Comparison of ENCODE assay signal across 22 mouse cellular contexts in the genomic region with DNA sequence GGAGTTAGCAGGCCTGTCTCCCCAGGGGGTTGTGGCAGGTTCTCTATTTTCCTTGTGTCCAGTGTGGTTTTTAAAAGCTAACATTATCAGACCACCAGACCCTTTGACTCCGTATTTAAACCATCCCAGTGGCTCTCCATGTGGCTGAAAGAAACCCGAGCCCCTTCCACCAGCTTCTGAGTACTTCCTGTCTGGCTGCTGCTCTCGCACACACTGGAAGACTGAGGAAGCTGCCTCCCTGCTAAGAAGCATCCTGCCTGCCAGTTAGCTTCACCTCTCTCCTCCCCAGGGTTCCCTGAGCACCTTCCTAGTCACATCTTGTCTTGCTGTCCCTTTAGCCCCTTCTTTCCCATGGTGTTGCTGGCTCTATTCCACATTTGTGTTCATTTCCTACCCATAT. TPM values are rescaled to one million over a fixed set of nuclear protein-coding genes. Genes with fewer than 3 reads are reported as not detected.
DNase-seq lines count a peak whose midpoint lies in the region; ATAC-seq lines count a peak whose summit lies in the region.
"Had no signal": no experiment of that assay in that cellular context is flagged by ENCODE, and none has a peak within 500 bp of the region (broad histone marks: within the 10 kb centered on the region; RNA-seq: fewer than 3 reads in every experiment).

No protein-coding gene starts in this region.

- H3K27ac ChIP-seq in kidney, embryonic 15.5 days: 0 out of 2 replicates have a peak overlapping the region, but pooled peaks have one; percentile 2
- peak overlapping the region; percentile 4; the same call in 1 of the 2 replicates for H3K27ac ChIP-seq in limb, embryonic 10.5 days
- H3K27ac ChIP-seq: embryonic facial prominence, embryonic 12.5 days; forebrain, embryonic 12.5 days; forebrain, embryonic 15.5 days; heart, adult 2 months; heart, embryonic 15.5 days; hindbrain, embryonic 10.5 days; hindbrain, embryonic 13.5 days; intestine, embryonic 15.5 days had no signal

- peak; percentile 29 for DNase-seq in embryo, embryonic 10 days (ENCODE audit: low spot score)
- no peak for DNase-seq in embryo, embryonic 10.5 days (ENCODE audit: low spot score)
- no peak for DNase-seq in kidney, adult 8-10 months
- DNase-seq in limb, embryonic 10.5 days (ENCODE audit: low spot score): no peak
- no peak for DNase-seq in urinary bladder, adult 18-20 months (ENCODE audit: low spot score in 2 of 2)
- DNase-seq: adrenal gland, adult 8-10 months; cerebellum, adult 11-12 months; cerebellum, adult 8-10 months; gastrocnemius, postnatal 36 days had no signal

- peaks cover 19% of the 10 kb centered on the region for H3K4me1 ChIP-seq in kidney, embryonic 15.5 days
- H3K4me1 ChIP-seq in limb, embryonic 10.5 days: peaks cover 37% of the 10 kb centered on the region
- H3K4me1 ChIP-seq: forebrain, embryonic 15.5 days had no signal

- H3K27me3 ChIP-seq in kidney, embryonic 15.5 days: no peaks in the 10 kb centered on the region
- H3K27me3 ChIP-seq in limb, embryonic 10.5 days (ENCODE audit: low read depth, poor library complexity, severe bottlenecking): peaks cover 44% of the 10 kb centered on the region; the same call in 1 of the 2 replicates
- H3K27me3 ChIP-seq: embryonic facial prominence, embryonic 12.5 days; forebrain, embryonic 12.5 days; forebrain, embryonic 15.5 days; heart, embryonic 15.5 days; hindbrain, embryonic 13.5 days; intestine, embryonic 15.5 days had no signal

- no peaks in the 10 kb centered on the region for H3K36me3 ChIP-seq in kidney, embryonic 15.5 days
- no peaks in the 10 kb centered on the region for H3K36me3 ChIP-seq in limb, embryonic 10.5 days
- H3K36me3 ChIP-seq: embryonic facial prominence, embryonic 12.5 days; forebrain, embryonic 12.5 days; forebrain, embryonic 15.5 days; heart, embryonic 15.5 days; hindbrain, embryonic 10.5 days; hindbrain, embryonic 13.5 days; intestine, embryonic 15.5 days had no signal

- no peak overlapping the region for H3K4me3 ChIP-seq in kidney, embryonic 15.5 days (replicated peaks)
- no peak overlapping the region for H3K4me3 ChIP-seq in limb, embryonic 10.5 days
- H3K4me3 ChIP-seq: embryonic facial prominence, embryonic 12.5 days; erythroblast, embryonic 14.5 days; forebrain, embryonic 12.5 days; forebrain, embryonic 15.5 days; heart, adult 2 months; heart, embryonic 15.5 days; hindbrain, embryonic 10.5 days; hindbrain, embryonic 13.5 days; intestine, embryonic 15.5 days had no signal

- no peak overlapping the region for H3K4me2 ChIP-seq in kidney, embryonic 15.5 days
- H3K4me2 ChIP-seq: embryonic facial prominence, embryonic 12.5 days; forebrain, embryonic 12.5 days; forebrain, embryonic 15.5 days; heart, embryonic 11.5 days; heart, embryonic 15.5 days; hindbrain, embryonic 13.5 days; intestine, embryonic 15.5 days had no signal

- no peaks in the 10 kb centered on the region for H3K9me3 ChIP-seq in kidney, embryonic 15.5 days (replicated peaks)
- no peaks in the 10 kb centered on the region for H3K9me3 ChIP-seq in limb, embryonic 10.5 days (replicated peaks)
- H3K9me3 ChIP-seq: embryonic facial prominence, embryonic 12.5 days; forebrain, embryonic 12.5 days; forebrain, embryonic 15.5 days; heart, embryonic 15.5 days; hindbrain, embryonic 10.5 days; hindbrain, embryonic 13.5 days; intestine, embryonic 15.5 days had no signal

- H3K9ac ChIP-seq in kidney, embryonic 15.5 days: no peak overlapping the region
- H3K9ac ChIP-seq: embryonic facial prominence, embryonic 12.5 days; forebrain, embryonic 12.5 days; forebrain, embryonic 15.5 days; heart, embryonic 15.5 days; hindbrain, embryonic 13.5 days; intestine, embryonic 15.5 days had no signal

- 17% methylated on average over 3 of the region's 3 CpGs for WGBS in kidney, embryonic 15.5 days
- WGBS in limb, embryonic 10.5 days: 24% methylated on average over 3 of the region's 3 CpGs

- ATAC-seq in kidney, embryonic 15.5 days (replicated peaks; ENCODE audit: low FRiP score): 0 out of 2 replicates have a peak, but pooled peaks have one; percentile 7
- ATAC-seq: activated CD4-positive, CD25-positive, alpha-beta regulatory T cell, adult 4 months; forebrain, embryonic 15.5 days had no signal

RNA-seq across cellular contexts. Expression of a gene that starts 33.8 kb away (rescaled TPM):
- 18.1 and 18.8 TPM in 2 replicates for polyA plus RNA-seq in kidney, embryonic 15.5 days (2015; fragmentation: Nextera tagmentation; extraction: Ambion mirVana)
- 3.7 and 4.9 TPM in 2 replicates for polyA plus RNA-seq in limb, embryonic 10.5 days (2016; fragmentation: Nextera tagmentation; extraction: Ambion mirVana)
- polyA plus RNA-seq: activated CD4-positive, CD25-positive, alpha-beta regulatory T cell, adult 4 months; cortical plate, adult 2 months; erythroblast, embryonic 14.5 days; heart, adult 2 months had no signal
